Mouse (Mus musculus) ES-Bruce4 (cell line): ENCODE results near the gene Zfp652.

Experiments used
- CTCF ChIP-seq: IDR thresholded peaks from one replicate; pipeline ENCODE4 v1.8.1; 2011; ENCODE audit warnings: low read depth, low read length
- EP300 ChIP-seq: IDR thresholded peaks from 2 replicates; pipeline ENCODE4 v1.6.1; 2011; ENCODE audit warnings: low read depth, low read length; ENCODE audit not compliant: insufficient read depth
- POLR2A ChIP-seq: IDR thresholded peaks from one replicate; pipeline ENCODE4 v1.8.1; 2011; ENCODE audit warnings: low read length; ENCODE audit not compliant: insufficient read depth

- TF ChIP-seq CTCF, result no peak
- TF ChIP-seq POLR2A, result peak; percentile 57
- no peak for TF ChIP-seq EP300
These were observed 111.8 kb downstream of the Zfp652 start, which contains the start of gene Phospho1 for GRCm38 (mm10) chr11:95824071-95824876.
